Mouse (Mus musculus) CH12.LX (cell line): ENCODE measurements at regions not wholly inside any gene's neighbourhood (a gene's known extent, or its start where the extent isn't known, plus 50 kb on each side); places are given as distances from the start of the nearest gene placed in this dataset.

Experiments used
- DNase-seq: peaks from one replicate; pipeline ENCODE4 v3.0.0-alpha.2; 2013; ENCODE audit errors: extremely low read depth
- H3K27ac ChIP-seq: 2 replicates; pipeline ENCODE4 v1.5.1; 2012; ENCODE audit warnings: low read depth, mild to moderate bottlenecking, control low read depth, moderate library complexity; ENCODE audit not compliant: insufficient read depth
- H3K27me3 ChIP-seq: replicated peaks from 2 replicates; pipeline ENCODE3; 2012; ENCODE audit warnings: inconsistent platforms
- H3K36me3 ChIP-seq, 2 experiments: replicated peaks in 1 of 2; 2 replicates each; pipeline versions ENCODE3 to v1.6.1; 2012; ENCODE audit warnings: inconsistent platforms in 1 of 2, low read length in 1 of 2, mild to moderate bottlenecking in 1 of 2, mixed read lengths in 1 of 2, moderate library complexity in 1 of 2; ENCODE audit not compliant: control insufficient read depth in 1 of 2, insufficient read depth in 1 of 2
- H3K4me1 ChIP-seq, 2 experiments: 2 replicates each; pipeline ENCODE4 v1.6.1; 2012; ENCODE audit warnings: inconsistent platforms in 1 of 2, moderate library complexity in 1 of 2; ENCODE audit not compliant: insufficient read depth in 2 of 2, control insufficient read depth in 1 of 2
- H3K4me2 ChIP-seq: 2 replicates; pipeline ENCODE4 v1.6.1; 2012; ENCODE audit warnings: low read depth, mild to moderate bottlenecking, control low read depth; ENCODE audit not compliant: poor library complexity, insufficient read depth, severe bottlenecking
- H3K4me3 ChIP-seq, 3 experiments: fragments of 150-350 bp in 1 of 3; sonication (generic) in 1 of 3; replicated peaks in 1 of 3; 2 replicates each; pipeline versions ENCODE3 to v1.5.1; 2011 to 2012; ENCODE audit warnings: low read depth in 2 of 3, low read length in 2 of 3, mild to moderate bottlenecking in 2 of 3, moderate library complexity in 2 of 3, control low read depth in 1 of 3, improper control_type of control experiment in 1 of 3, inconsistent platforms in 1 of 3, mixed read lengths in 1 of 3; ENCODE audit not compliant: poor library complexity in 1 of 3
- H3K79me2 ChIP-seq: replicated peaks from 2 replicates; pipeline ENCODE4 v1.6.1; 2012; ENCODE audit warnings: mild to moderate bottlenecking, moderate library complexity; ENCODE audit not compliant: control insufficient read depth, poor library complexity, insufficient read depth, severe bottlenecking; ENCODE audit errors: extremely low read depth
- H3K9ac ChIP-seq: 2 replicates; pipeline ENCODE4 v1.6.1; 2012; ENCODE audit warnings: low read depth, mild to moderate bottlenecking, control low read depth, moderate library complexity; ENCODE audit not compliant: insufficient read depth
- H3K9me3 ChIP-seq: replicated peaks from 2 replicates; pipeline ENCODE3; 2012; ENCODE audit warnings: low read length, inconsistent platforms, mixed read lengths
- CHD2 ChIP-seq: IDR thresholded peaks from 2 replicates; pipeline ENCODE4 v1.6.1; 2011; ENCODE audit warnings: low read length, improper control_type of control experiment
- E2F4 ChIP-seq: IDR thresholded peaks from 2 replicates; pipeline ENCODE4 v1.6.1; 2011; ENCODE audit warnings: low read depth, low read length, improper control_type of control experiment; ENCODE audit not compliant: insufficient replicate concordance
- ELF1 ChIP-seq: IDR thresholded peaks from 2 replicates; pipeline ENCODE4 v1.6.1; 2014; ENCODE audit warnings: low read depth, mild to moderate bottlenecking, inconsistent platforms, low read length, improper control_type of control experiment
- EP300 ChIP-seq: IDR thresholded peaks from 2 replicates; pipeline ENCODE4 v1.6.1; 2011; ENCODE audit warnings: low read length, improper control_type of control experiment
- GABPA ChIP-seq: IDR thresholded peaks from 2 replicates; pipeline ENCODE4 v1.6.1; 2012; ENCODE audit warnings: low read depth, low read length, improper control_type of control experiment, inconsistent platforms; ENCODE audit not compliant: insufficient replicate concordance
- IRF4 ChIP-seq: IDR thresholded peaks from 2 replicates; pipeline ENCODE4 v1.6.1; 2014; ENCODE audit warnings: low read depth, mild to moderate bottlenecking, inconsistent platforms, low read length, improper control_type of control experiment
- JUND ChIP-seq: conservative IDR thresholded peaks from 2 replicates; pipeline ENCODE4 v1.6.1; 2011; ENCODE audit warnings: low read depth, low read length, improper control_type of control experiment
- KAT2A ChIP-seq: IDR thresholded peaks from 2 replicates; pipeline ENCODE4 v1.6.1; 2012; ENCODE audit warnings: low read length, improper control_type of control experiment, inconsistent platforms; ENCODE audit not compliant: insufficient replicate concordance
- MAZ ChIP-seq: IDR thresholded peaks from 2 replicates; pipeline ENCODE4 v1.6.1; 2012; ENCODE audit warnings: low read depth, mild to moderate bottlenecking, inconsistent platforms, low read length, improper control_type of control experiment, moderate library complexity
- MXI1 ChIP-seq: IDR thresholded peaks from 2 replicates; pipeline ENCODE4 v1.6.1; 2011; ENCODE audit warnings: mild to moderate bottlenecking, low read depth, low read length, improper control_type of control experiment
- NRF1 ChIP-seq: IDR thresholded peaks from 2 replicates; pipeline ENCODE4 v1.6.1; 2014; ENCODE audit warnings: low read depth, mild to moderate bottlenecking, inconsistent platforms, low read length, improper control_type of control experiment, moderate library complexity
- POLR2A ChIP-seq: IDR thresholded peaks from 2 replicates; pipeline ENCODE4 v1.6.1; 2011; ENCODE audit warnings: low read depth, mild to moderate bottlenecking, improper control_type of control experiment, low read length
- POLR2AphosphoS2 ChIP-seq: IDR thresholded peaks from 2 replicates; pipeline ENCODE4 v1.6.1; 2011; ENCODE audit warnings: low read depth, low read length, improper control_type of control experiment
- RCOR1 ChIP-seq: conservative IDR thresholded peaks from 2 replicates; pipeline ENCODE4 v1.6.1; 2012; ENCODE audit warnings: low read depth, mild to moderate bottlenecking, inconsistent platforms, low read length, improper control_type of control experiment
- SIN3A ChIP-seq: IDR thresholded peaks from 2 replicates; pipeline ENCODE4 v1.6.1; 2012; ENCODE audit warnings: low read length, improper control_type of control experiment, inconsistent platforms
- SMC3 ChIP-seq: IDR thresholded peaks from 2 replicates; pipeline ENCODE4 v1.6.1; 2011; ENCODE audit warnings: low read depth, low read length, improper control_type of control experiment
- TBP ChIP-seq: conservative IDR thresholded peaks from 2 replicates; pipeline ENCODE4 v1.6.1; 2011; ENCODE audit warnings: low read depth, low read length, improper control_type of control experiment
- UBTF ChIP-seq: IDR thresholded peaks from 2 replicates; pipeline ENCODE4 v1.6.1; 2012; ENCODE audit warnings: low read depth, mild to moderate bottlenecking, inconsistent platforms, low read length, improper control_type of control experiment, moderate library complexity
- USF2 ChIP-seq: conservative IDR thresholded peaks from 2 replicates; pipeline ENCODE4 v1.6.1; 2011; ENCODE audit warnings: low read depth, low read length, improper control_type of control experiment
- ZNF384 ChIP-seq: IDR thresholded peaks from 2 replicates; pipeline ENCODE4 v1.6.1; 2012; ENCODE audit warnings: low read depth, low read length, improper control_type of control experiment, inconsistent platforms
- dilution Hi-C: fragments of 300-500 bp; cut with MboI; formaldehyde crosslinking; loops from 2 replicates; pipeline ENCODE4 v1.14.3; 2020; ENCODE audit warnings: low sequenced_read_pairs; ENCODE audit not compliant: extremely low pct_unique_long_range_greater_than_20kb, extremely low pct_ligation_motif_present
- in situ Hi-C: fragments of 300-500 bp; cut with MboI; formaldehyde crosslinking; loops from 3 replicates; pipeline ENCODE4 v1.14.3; 2019; ENCODE audit warnings: low sequenced_read_pairs, low pct_ligation_motif_present, low pct_unique_long_range_greater_than_20kb, mixed read lengths

GRCm38 (mm10) chr10:102694810-102695209 is 182.8 kb downstream of the Rassf9 start:
- DNase-seq: no peak
- Histone ChIP-seq H3K4me3 (no peak overlapping the region), H3K9ac (no peak overlapping the region), H3K36me3 (no peaks in the 10 kb centered on the region), H3K27me3 (no peaks in the 10 kb centered on the region), H3K4me2 (no peak overlapping the region), H3K79me2 (no peaks in the 10 kb centered on the region), H3K9me3 (peaks cover 21% of the 10 kb centered on the region), H3K27ac (no peak overlapping the region), H3K4me1 (no peaks in the 10 kb centered on the region)
- in situ Hi-C loops (no loop called here), dilution Hi-C loops (no loop called here)
- TF ChIP-seq E2F4 (no peak), RCOR1 (no peak), ELF1 (no peak), MXI1 (no peak)

GRCm38 (mm10) chr10:102689966-102690365 is 177.9 kb downstream of the Rassf9 start:
- no peak overlapping the region for H3K27ac ChIP-seq
- in situ Hi-C loops: no loop called here
- DNase-seq: no peak
- no peaks in the 10 kb centered on the region for H3K36me3 ChIP-seq
- H3K4me1 ChIP-seq: no peaks in the 10 kb centered on the region
- H3K4me3 ChIP-seq: no peak overlapping the region
- H3K79me2 ChIP-seq: no peaks in the 10 kb centered on the region
- H3K27me3 ChIP-seq: no peaks in the 10 kb centered on the region
- H3K9ac ChIP-seq: no peak overlapping the region
- peaks cover 27% of the 10 kb centered on the region for H3K9me3 ChIP-seq
- no peak for TF ChIP-seq ZNF384
- no peak for TF ChIP-seq TBP
- TF ChIP-seq MXI1: no peak
- no peak for TF ChIP-seq EP300
- TF ChIP-seq POLR2AphosphoS2: no peak
- TF ChIP-seq USF2: no peak
- TF ChIP-seq UBTF: no peak
- TF ChIP-seq SMC3: no peak
- TF ChIP-seq RCOR1: no peak
- no peak for TF ChIP-seq KAT2A
- TF ChIP-seq POLR2A: no peak
- no peak for TF ChIP-seq CHD2
- no peak for TF ChIP-seq NRF1
- dilution Hi-C loops: no loop called here
- H3K4me2 ChIP-seq: no peak overlapping the region

GRCm38 (mm10) chr10:102686667-102687397 is 174.8 kb downstream of the Rassf9 start:
- dilution Hi-C loops: no loop called here
- Histone ChIP-seq H3K9ac (no peak overlapping the region), H3K4me2 (no peak overlapping the region), H3K79me2 (no peaks in the 10 kb centered on the region), H3K9me3 (peaks cover 34% of the 10 kb centered on the region), H3K4me1 (no peaks in the 10 kb centered on the region), H3K27me3 (no peaks in the 10 kb centered on the region), H3K36me3 (no peaks in the 10 kb centered on the region), H3K4me3 (no peak overlapping the region), H3K27ac (no peak overlapping the region)
- TF ChIP-seq JUND (no peak), MAZ (no peak), IRF4 (no peak), SIN3A (no peak), GABPA (no peak)
- DNase-seq: no peak
- in situ Hi-C loops: no loop called here
